Mouse (Mus musculus) spleen, embryonic (tissue): ENCODE results near the gene Ski.

Experiments
- CTCF ChIA-PET: fragments of 350-600 bp; sonication (Branson Sonifier 250); formaldehyde crosslinking; loops from one replicate; lab custom pipeline; 2022; lab: Charles Lee

Ski gene

DNA sequence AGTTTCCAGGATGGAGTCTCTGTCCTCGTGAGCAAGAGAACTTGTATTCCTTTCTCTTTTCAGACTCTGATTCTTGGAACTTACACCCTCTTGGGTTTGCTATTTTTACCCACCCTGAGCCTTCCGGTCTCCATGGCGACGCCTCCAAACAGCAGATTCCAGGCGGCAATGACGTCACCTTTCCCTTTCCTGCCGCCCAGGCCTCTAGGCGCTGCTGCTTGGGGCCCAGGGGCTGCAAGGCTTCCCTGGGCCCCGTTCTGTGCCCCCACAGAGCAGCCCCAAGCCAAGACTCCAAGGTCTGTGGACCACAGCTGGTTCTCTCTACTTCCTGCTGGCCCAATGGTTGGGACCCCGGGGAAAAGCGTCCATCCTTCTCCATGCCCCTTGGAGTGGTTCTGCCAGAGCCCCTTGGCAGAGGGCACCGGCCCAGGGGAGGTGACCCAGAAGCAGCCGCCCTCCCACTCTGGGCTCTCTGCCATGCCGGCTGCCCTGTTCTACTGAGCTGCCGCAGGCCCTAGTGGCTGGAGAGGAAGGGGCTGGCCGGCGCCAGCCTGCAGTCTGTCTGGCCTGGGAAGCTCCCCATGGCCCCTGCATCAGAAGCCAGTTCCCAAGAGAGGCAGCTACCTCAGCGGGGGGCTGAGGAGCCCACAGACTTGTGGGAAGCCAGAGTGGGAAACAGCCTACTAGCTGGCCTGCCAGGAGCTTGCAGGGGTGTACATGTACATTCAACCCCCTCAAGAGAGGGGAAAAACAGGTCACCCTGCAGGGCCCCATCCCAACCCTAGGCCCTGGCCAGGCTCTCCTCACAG lies 13.1 kb upstream of the Ski start:
- CTCF ChIA-PET = interaction anchor here (0.7 to 1.1 kb wide), 2 partner anchors 79 to 140 kb away, joined by 5 to 6 read pairs; no protein-coding TSS in a partner anchor

DNA sequence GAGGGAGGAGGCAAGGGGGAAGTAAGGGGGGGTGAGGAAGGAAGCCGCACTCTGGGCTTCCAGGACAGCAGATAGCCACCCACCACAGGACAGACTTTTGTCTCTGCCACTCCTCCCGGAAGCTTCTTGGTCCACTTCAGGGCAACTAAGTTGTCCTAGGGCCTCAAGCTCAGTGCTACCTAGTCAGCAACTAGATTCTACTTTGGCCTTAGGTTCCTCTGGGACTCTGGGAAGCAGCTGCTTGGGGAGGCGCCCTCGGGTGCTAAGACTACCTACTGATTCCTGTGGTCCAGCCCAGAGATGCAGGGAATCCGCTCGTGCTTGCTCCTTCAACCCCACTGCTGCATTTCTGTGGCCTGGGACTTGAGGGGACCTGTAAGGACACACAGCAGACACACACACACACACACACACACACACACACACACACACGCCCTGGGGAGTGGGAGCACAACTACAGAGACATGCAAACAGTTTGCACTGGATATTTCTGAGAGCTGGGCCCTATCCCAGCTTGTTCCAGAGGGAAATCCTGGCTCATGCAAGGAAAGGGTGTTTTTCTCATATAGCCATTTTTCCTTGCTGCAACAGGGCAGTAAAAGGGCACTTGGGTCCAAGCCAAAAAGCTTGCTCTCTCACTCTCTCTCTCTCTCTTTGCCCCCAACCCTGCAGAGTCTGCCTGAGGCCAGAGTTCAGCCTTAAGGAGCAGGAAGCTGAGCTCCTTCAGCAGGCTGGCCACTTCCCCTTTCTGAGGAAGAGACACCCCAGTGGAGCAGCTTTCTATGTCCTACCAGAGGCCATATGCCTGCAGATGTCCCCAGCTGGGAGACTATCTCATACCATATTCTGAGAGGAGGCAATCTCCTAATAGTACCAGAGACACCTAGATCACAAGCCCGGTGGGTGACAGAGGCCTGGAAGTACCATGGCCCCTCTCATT lies 12.2 kb upstream of the Ski start:
- CTCF ChIA-PET = interaction anchor here (0.5 to 1.1 kb wide), 5 partner anchors 11 to 147 kb away, joined by 3 to 12 read pairs (median 5); no protein-coding TSS in a partner anchor

DNA sequence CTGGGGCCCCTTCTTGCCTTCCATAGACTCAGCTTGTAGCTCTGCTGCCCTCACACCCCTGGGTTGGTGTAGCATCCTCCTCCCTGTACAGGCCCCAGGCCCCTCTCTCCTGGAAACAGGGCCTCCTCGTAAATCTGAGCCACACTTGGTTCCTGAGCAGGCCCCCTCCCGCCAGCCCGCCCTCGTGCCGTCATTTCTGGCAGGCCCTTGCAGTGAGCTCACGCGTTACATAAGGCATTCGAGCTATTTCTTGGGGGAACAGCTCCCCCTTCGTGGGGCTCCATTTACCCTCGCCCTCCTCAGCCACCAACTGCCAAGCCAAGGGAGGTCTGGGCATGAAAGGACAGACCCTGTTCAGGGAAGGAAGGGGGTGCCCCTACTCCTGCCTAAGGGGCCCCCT lies 11.5 kb upstream of the Ski start:
- CTCF ChIA-PET = interaction anchor here (0.5 to 0.8 kb wide), 4 partner anchors 10 to 146 kb away, joined by 3 to 12 read pairs (median 4); no protein-coding TSS in a partner anchor

DNA sequence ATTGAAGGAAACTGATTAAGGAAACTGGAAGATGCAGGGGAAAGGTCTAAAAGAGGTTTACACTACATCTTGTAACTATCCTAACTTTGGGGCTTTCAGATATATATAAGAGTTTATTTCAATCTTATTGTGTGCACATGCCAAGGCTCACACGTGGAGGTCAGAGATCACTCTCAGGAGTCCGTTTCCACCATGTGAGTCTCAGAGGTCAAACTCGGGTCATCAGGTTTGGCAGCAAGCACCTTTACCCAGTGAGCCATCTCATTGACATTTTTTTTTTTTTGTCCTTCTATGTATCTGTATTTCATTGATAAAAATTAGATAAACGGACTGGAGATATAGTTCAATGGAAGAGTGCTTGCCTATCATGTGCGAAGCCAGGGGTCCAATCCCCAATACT lies 6.1 kb upstream of the Ski start:
- CTCF ChIA-PET = no interaction called here

DNA sequence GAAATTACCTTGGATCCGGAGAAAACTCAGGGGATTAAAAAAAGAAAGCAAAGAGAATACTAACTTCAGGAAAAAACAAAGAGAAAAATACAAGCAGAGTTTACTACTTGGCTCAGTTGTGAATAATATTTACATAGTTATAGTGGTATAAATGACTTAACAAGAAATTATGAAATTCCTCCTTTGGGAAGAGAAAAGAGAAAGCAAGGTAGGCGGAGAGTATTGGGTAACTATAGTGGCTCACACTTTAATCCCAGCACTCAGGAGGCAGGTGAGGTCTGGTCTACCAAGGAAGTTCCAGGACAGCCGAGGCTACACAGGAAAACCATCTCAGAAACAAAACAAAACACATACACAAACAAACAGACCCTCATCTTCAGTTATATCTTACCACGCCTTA lies 5.6 kb upstream of the Ski start:
- CTCF ChIA-PET = no interaction called here

DNA sequence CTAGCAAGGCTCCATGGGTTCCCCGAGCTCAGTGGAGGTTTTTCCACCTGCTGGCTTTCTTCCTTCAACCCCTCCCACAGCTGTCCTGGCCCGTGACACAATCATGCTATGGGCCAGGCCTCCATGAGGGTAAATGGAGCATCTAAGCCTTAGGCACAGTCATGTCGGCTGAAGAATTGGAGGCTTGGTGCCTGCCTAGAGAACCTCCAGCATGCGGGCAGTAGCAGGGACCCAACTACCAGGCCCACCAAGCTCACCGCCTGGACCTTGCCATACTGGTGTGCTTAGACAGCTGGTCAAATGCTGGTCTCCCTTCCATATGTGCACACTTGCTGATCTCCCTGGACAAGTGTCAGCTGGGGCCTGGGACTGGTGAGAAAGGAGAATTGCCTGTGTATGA lies 3.5 kb upstream of the Ski start:
- CTCF ChIA-PET = interaction anchor here (0.6 kb wide), 1 partner anchor 595 kb away, joined by 4 read pairs; no protein-coding TSS in a partner anchor

DNA sequence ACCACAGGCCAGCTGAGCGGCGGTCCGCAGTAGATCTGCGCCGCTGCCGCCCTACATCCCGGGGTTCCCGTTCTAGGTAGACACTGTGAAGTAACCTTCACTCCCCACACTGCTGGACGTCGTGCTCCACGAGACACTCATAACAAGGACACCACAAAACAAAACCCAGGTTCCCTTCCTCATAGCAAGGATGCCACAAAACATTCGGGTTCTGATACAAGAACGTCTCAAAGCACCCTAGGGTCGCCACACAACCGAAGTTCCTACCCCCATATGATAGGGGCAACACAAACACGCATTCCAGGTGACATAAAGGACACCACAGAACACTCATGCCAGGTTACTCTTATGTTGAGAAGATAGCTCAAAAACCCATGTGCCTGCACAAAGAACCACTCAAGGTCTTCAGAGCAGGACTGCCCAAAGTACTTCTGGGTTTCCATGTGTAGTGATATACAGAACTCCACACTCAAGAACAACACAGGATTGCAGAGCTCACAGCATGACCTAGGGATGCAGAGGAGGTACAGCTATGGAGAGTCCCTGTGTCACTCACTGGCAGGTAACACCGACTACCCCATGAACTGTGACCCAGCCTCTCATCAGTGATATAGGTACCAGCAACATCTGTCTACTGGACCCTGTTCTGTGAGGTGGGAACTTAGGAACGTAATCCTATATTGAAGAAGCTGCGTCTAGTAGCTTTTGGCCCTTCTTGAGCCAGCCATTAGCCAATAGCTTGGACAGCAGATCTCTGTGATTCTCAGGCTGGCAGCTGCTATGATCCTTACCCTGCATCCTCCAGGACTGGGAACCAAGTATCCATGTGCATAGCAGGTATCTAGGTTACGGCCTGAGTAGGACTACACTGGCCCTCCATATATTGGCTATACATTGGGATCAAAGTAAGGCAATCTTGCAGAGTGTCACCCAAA lies 1.5 kb upstream of the Ski start:
- CTCF ChIA-PET = interaction anchor here (0.9 to 1.0 kb wide), 2 partner anchors 10 to 26 kb away, joined by 3 to 4 read pairs; partner anchors contain the start of gene Faap20

DNA sequence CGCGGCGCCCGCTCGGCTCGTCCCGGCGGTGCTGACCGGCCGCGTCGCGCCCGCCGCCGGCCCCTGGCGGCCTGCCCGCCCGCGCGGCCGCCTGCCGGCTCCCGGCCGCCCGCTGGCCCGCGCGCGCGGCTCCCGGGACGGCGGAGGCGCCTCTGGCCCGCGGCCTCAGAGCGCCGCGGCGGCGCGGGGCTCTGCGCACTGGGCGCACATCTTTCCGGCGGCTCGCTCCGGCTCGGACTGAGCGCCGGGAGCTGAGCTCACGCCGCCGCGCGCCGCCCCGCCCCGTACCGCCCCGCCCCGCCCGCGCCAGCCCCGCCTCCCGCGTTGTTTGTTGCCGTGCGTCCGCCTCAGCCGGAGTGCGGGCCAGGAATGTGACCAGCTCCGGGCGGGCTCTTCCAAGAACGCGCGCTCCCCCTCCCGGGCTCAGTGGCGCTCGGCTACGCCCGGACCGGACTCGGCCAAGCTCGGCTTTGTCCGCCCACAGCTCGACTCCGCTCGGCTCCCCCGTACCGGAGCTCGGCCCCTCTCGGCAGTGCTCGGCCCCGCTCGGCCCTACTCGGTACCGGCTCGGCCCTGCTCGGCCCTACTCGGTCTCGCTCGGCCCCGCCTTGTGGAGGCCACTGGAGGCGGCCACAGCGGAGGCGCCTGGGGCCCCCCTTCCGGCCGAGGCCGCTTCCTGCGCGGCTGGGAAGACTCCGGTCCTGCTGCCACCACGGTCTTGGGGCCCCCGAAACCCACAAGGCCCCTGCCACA lies 625 bp upstream of the Ski start:
- CTCF ChIA-PET = interaction anchor here (1.0 kb wide), 1 partner anchor 11 kb away, joined by 3 read pairs; no protein-coding TSS in a partner anchor

DNA sequence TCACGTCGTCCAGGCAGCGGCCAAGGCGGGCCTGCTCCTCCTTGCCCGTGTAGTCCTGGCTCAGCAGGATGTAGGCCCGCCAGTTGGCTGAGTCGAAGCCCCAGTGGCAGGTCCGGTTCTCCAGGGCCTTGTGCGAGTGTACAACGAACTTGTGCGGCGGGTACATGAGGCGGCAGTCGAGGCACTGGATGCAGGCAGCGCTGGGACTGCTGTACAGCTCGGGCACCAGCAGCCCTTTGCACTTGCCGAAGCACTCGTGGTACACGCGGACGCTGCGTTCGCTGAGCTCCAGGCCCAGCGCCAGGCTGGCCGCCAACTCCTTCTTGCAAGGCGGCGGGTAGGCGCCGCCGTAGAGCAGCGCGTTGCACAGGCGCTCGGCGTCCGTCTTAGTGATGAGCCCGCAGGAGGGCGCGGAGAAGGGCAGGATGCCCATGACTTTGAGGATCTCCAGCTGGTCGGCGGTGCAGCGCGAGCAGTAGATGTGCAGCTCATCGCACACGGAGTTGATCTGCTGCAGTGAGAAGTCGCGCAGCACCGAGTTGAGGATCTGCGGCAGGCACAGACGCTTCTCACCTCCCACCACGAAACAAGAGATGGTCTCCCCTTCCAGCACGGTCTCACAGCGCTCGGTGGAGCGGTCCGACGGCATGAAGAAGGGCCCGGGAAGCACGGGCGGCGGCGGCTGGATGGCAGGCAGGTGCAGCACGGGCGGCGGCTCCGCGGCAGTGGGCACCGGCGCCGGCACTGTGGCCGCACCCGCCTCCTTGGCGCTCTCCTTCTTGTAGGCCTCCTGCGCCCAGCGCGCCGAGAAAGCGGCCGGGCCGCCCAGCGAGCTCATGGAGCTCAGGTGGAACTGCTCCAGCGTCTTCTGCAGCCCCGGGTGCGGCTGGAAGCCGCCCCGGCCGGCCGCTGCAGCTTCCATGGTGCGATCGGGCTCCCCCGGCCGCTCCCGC lies 517 bp downstream of the Ski start:
- CTCF ChIA-PET = no interaction called here

DNA sequence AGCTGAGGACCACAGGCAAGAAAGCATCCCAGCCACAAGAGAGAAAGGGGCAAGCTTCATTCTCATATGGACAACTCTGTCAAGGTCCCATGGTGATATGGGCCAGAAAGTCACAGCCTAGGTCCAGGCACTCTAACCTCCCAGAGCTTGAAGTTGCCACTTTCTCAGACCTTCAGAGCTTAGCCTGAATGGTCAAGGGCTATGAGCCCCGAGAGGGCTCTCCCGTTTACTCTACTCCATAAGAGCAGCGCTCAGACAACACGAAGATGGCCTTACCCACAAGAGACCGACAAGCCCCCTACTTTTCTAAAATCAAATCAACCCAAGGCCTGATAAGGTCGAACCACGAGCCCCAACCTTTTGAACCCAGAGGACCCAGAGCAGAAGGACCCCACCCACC lies 1.3 kb downstream of the Ski start:
- CTCF ChIA-PET = interaction anchor here (0.6 to 0.9 kb wide), 3 partner anchors 28 to 390 kb away, joined by 3 to 9 read pairs (median 3); partner anchors contain the start of genes Faap20 and Pex10

DNA sequence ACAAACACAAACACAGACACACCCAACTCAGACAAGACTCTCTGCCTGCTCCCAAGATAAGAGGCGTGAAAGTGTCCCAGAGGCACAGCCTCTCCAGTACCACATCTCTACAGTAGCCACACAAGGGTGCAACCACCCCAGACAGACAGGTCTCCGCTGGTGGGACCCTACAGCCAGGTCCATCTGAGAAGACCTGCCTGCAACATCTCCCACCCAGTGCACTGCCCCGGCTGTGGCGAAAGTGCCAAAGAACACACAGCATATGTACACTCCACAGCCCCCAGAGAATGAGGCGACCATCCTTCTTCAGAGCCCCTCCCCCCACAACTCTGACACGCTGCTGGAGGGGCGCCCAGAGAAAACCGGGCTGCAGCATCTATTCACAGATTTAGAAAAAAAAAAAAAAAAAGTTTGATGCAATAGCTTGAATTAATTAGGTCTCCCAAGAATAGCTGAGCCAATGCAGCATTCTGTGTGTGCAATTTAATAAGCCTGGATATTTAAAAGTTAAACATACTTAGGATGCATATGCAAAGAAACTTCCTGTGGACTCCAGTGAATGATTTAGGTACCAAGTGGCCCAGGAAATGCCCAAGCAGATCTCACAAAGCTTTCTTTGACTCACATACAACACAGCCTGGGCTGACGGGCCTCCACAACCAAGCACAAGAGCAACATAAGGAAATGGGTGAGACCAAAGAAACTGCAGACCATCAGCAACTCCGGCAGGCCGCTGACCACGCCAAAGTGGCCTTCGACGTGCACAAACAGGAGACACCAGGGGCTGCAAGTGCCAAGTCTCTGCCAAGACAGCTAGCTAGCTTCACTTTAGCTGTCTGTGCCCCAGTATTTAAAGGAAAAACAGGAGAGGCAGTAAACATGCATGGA lies 1.9 kb downstream of the Ski start:
- CTCF ChIA-PET = interaction anchor here (0.6 to 0.9 kb wide), 3 partner anchors 29 to 390 kb away, joined by 3 to 9 read pairs (median 3); partner anchors contain the start of genes Faap20 and Pex10

DNA sequence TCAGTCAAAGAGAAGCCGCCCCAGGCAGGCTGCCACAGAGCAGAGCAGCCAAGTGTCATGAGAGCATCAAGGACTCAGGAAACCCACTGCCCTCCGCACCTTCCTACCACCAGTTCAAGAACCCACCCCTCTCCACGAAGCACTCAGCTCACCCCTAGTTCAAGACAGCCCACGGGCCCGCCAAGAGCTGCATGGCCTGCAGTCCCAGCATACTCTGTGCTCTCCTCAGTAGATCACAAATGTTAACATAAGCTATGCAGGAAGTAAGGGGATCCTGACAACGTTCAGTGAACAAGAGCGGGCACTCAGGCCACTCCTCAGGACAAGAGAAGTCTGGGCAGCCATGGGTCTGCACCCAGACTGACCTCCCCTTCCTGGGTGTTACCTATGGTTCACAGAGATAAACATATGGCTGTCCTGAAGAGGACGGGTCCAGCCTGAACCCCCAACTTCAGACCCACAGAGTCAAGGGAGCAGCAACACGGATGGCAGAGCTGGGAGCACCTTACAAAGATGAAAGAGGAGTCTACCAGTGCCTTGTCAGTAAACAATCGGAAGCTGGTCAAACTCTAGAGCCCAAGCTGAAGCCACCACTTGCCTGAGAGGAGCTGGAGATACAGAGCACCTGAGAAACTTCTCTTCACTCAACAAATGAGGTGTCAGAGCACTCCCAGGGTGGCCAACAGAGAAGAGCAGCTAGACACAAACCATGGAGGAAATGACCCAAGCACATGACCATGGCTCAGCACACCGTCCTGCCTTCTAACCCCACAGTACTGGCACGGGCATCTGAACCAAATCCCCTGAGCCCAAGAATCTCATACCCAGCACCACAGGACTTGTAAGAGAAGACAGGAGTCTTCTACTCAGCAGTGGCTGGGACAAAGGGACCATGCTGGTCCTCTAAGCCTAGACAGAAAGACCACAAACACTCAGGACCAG lies 2.9 kb downstream of the Ski start:
- CTCF ChIA-PET = no interaction called here

DNA sequence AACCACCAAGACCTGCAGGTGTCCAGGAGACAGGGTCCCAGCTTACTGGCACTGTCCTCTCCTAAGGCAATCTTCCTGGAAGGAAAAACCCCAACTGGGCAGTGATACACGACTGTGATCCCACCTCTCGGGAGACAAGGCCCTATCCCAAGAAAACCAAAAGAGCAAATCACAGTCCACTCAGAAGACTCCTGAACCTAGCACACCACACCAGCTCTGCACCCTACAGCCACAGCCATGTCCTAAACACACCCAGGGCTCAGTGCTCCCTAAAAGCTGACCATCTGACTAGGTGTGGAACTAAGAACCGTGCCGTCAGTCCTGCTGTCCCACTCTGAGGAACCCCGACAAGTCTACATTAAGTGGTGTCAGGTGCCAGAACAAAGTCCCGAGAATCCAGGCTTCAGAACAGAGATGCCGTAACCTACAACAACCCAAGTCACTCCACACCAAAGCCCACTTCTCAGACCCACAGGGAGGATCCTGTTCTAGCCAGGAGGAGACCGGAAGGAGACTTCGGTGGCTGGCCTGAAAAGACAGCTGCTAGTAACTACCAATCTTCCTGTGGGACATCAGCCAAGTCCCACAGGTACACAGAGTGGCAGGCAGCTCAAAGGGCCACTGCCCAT lies 4.2 kb downstream of the Ski start:
- CTCF ChIA-PET = no interaction called here

DNA sequence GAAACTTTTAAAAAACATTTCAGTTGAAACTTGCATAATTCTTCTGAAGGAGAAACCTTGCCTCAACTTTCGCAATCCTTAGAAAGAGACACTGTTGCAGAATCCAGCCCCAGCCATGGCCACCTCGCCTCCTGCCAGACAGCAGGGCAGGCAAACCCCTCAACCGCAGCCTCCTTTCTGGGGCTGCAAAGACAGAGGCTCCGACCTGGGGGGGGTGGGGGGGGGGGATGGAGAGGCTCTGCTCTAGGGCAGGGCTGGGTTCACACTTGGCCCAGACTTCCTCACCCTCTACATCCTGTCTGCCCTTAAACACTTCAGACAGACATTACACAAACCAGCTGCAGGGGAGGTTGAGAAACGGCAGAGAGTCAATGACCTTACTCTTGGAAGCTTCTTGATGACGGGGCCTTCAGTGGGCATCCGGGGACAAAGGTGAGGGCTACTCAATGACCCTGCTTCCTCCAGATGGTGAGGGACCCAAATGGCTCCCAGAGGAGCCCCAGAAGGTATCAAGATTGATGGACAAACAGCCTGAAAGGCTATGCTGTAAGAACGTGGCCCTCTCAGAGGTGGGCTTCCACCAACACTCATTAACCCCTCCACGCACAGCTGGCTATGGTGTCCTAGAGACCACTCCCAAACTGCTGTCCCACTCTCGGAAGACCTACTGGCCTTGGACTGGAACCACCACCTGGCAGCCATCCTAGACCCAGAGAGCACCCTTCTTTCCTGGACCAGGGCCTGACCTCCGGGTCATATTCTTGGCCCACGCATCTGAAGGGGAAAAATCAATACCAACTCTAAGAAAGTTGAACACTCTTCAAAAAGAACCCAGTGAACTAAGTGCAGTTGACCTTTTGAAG lies 4.9 kb downstream of the Ski start:
- CTCF ChIA-PET = no interaction called here
